Mouse (Mus musculus): ENCODE data around the gene Letm1.

- TF ChIP-seq POLR2A (IDR thresholded peaks at IDR 0.05; ENCODE audit: low read depth, low read length): no peak
- no peak for TF ChIP-seq CTCF (conservative IDR thresholded peaks at IDR 0.05; ENCODE audit: insufficient read depth, insufficient read length, low read depth, low read length)
Observed at GRCm38 (mm10) chr5:33709037-33709436, 73.6 kb downstream of the Letm1 start.

All from kidney, adult 2 months (tissue).